Comparison of ENCODE assay signal across 17 mouse cellular contexts in the genomic region with DNA sequence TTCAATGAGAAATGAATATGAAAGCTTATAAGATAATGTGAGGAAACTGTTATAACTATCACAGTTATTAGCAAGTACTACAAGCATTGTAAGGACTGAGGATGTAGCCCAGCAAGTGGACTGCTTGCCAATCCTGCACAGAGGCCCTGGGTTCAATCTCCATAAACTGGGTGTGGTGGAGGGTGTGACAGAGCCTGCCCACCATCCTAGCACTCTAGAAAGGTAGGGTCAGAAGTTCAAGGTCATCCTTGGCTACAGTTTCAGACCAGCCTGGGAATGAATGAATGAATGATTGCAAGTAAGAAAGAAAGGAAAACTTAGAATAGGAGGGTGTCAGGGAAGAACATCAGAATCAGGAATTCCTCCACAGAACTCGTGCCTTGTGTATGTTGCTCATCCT. TPM values are rescaled to one million over a fixed set of nuclear protein-coding genes. Genes with fewer than 3 reads are reported as not detected.
DNase-seq lines count a peak whose midpoint lies in the region; ATAC-seq and TF ChIP-seq lines count a peak whose summit lies in the region.
"Had no signal": no experiment of that assay in that cellular context is flagged by ENCODE, and none has a peak within 500 bp of the region (broad histone marks: within the 10 kb centered on the region; RNA-seq: fewer than 3 reads in every experiment).

No protein-coding gene starts in this region.

- H3K27me3 ChIP-seq in heart, embryonic 14.5 days (ENCODE audit: control insufficient read depth, insufficient read depth, low read length) = no peaks in the 10 kb centered on the region
- peaks cover 25% of the 10 kb centered on the region for H3K27me3 ChIP-seq in liver, embryonic 15.5 days
- H3K27me3 ChIP-seq: embryonic facial prominence, embryonic 13.5 days; lung, embryonic 15.5 days; Patski had no signal

- H3K4me2 ChIP-seq in heart, embryonic 14.5 days (ENCODE audit: low read length) = peak overlapping the region; percentile 95
- H3K4me2 ChIP-seq in liver, embryonic 15.5 days = peak overlapping the region; percentile 90; the same call in 1 of the 2 replicates
- H3K4me2 ChIP-seq: neural tube, embryonic 13.5 days had no signal

- H3K4me1 ChIP-seq in heart, embryonic 14.5 days (ENCODE audit: control insufficient read depth in 2 of 2, insufficient read depth in 2 of 2, low read length in 2 of 2) = peaks cover 51 to 65% of the 10 kb centered on the region in 2 experiments
- H3K4me1 ChIP-seq in ES-E14 (ENCODE audit: control insufficient read depth in 2 of 2, insufficient read depth in 2 of 2, low read length in 2 of 2, poor library complexity in 1 of 2) = peaks cover 17 to 24% of the 10 kb centered on the region in 2 experiments
- peaks cover 27% of the 10 kb centered on the region for H3K4me1 ChIP-seq in embryonic fibroblast, embryonic 13.5 days (ENCODE audit: control insufficient read depth, insufficient read depth, low read length)
- peaks cover 71% of the 10 kb centered on the region for H3K4me1 ChIP-seq in liver, embryonic 15.5 days (replicated peaks)

- DNase-seq in heart, adult 18-20 months = no peak
- DNase-seq in ES-E14 (ENCODE audit: low read depth, low spot score) = no peak
- DNase-seq in kidney, postnatal 25 days = no peak
- DNase-seq in cerebellum, adult 18-20 months = no peak
- no peak for DNase-seq in layer of hippocampus, postnatal 10 days (ENCODE audit: low spot score in 2 of 2)
- DNase-seq: cerebellum, adult 2 months had no signal

- in situ Hi-C loops in ES-E14 (cut with MboI; ENCODE audit: low sequenced_read_pairs in 2 of 2, unreplicated experiment in 2 of 2) = no loop called here

- TF ChIP-seq CTCF in embryonic fibroblast, embryonic 13.5 days (IDR thresholded peaks at IDR 0.05; ENCODE audit: borderline replicate concordance, insufficient read depth, low read length) = no peak

- peak overlapping the region; percentile 100 for H3K9ac ChIP-seq in heart, embryonic 14.5 days (ENCODE audit: low read length)
- no peak overlapping the region; the same call in 1 of the 2 replicates for H3K9ac ChIP-seq in ES-E14 (ENCODE audit: insufficient read depth, low read depth, low read length, poor library complexity, severe bottlenecking)
- no peak overlapping the region for H3K9ac ChIP-seq in liver, embryonic 15.5 days
- H3K9ac ChIP-seq: lung, embryonic 15.5 days; neural tube, embryonic 13.5 days had no signal

- peak overlapping the region; percentile 81 to 100; a peak in 3 of 4 replicates for H3K4me3 ChIP-seq in heart, embryonic 14.5 days (ENCODE audit: control insufficient read depth in 1 of 2, insufficient read depth in 1 of 2, low read depth in 1 of 2, low read length in 2 of 2)
- peak overlapping the region; percentile 80 to 97; a peak in 3 of 4 replicates for H3K4me3 ChIP-seq in ES-E14 (ENCODE audit: insufficient read depth in 1 of 2, low read depth in 1 of 2, low read length in 2 of 2, poor library complexity in 1 of 2, severe bottlenecking in 1 of 2)
- peak overlapping the region; percentile 92 for H3K4me3 ChIP-seq in embryonic fibroblast, embryonic 13.5 days (ENCODE audit: insufficient read depth, low read length)
- no peak overlapping the region for H3K4me3 ChIP-seq in liver, embryonic 15.5 days (replicated peaks)
- H3K4me3 ChIP-seq: neural tube, embryonic 13.5 days had no signal

- peaks cover 13% of the 10 kb centered on the region for H3K36me3 ChIP-seq in heart, embryonic 14.5 days (ENCODE audit: control insufficient read depth, insufficient read depth, low read length)
- no peaks in the 10 kb centered on the region; the same call in 1 of the 2 replicates for H3K36me3 ChIP-seq in ES-E14 (ENCODE audit: control insufficient read depth, insufficient read depth, low read length, poor library complexity, severe bottlenecking)
- H3K36me3 ChIP-seq in liver, embryonic 15.5 days (replicated peaks) = no peaks in the 10 kb centered on the region
- H3K36me3 ChIP-seq: embryonic facial prominence, embryonic 13.5 days; lung, embryonic 15.5 days; neural tube, embryonic 13.5 days had no signal

- no peak for TF ChIP-seq POLR2A in embryonic fibroblast, embryonic 13.5 days (IDR thresholded peaks at IDR 0.05; ENCODE audit: low read depth, low read length)

- ATAC-seq in heart, embryonic 14.5 days (ENCODE audit: insufficient number of reproducible peaks, insufficient read depth, low FRiP score, low read depth) = no peak
- ATAC-seq in liver, embryonic 15.5 days (ENCODE audit: insufficient read depth) = no peak
- ATAC-seq: CD4-positive, CD25-positive, alpha-beta regulatory T cell, adult 4 months; hindbrain, postnatal 0 days; Patski had no signal

- peak overlapping the region; percentile 62 to 98; a peak in 3 of 4 replicates for H3K27ac ChIP-seq in heart, embryonic 14.5 days (replicated peaks in 1 of 2; ENCODE audit: control insufficient read depth in 1 of 2, insufficient read depth in 1 of 2, low read depth in 2 of 2, low read length in 2 of 2)
- peak overlapping the region; percentile 48; the same call in 1 of the 2 replicates for H3K27ac ChIP-seq in ES-E14 (ENCODE audit: insufficient read depth, low read depth, low read length, poor library complexity, severe bottlenecking)
- H3K27ac ChIP-seq in embryonic fibroblast, embryonic 13.5 days (ENCODE audit: insufficient read depth, low read length) = no peak overlapping the region
- H3K27ac ChIP-seq in liver, embryonic 15.5 days (replicated peaks) = peak overlapping the region; percentile 83; the same call in 1 of the 2 replicates
- H3K27ac ChIP-seq: embryonic facial prominence, embryonic 13.5 days; forebrain, embryonic 10.5 days; hindbrain, postnatal 0 days; lung, embryonic 15.5 days; neural tube, embryonic 13.5 days had no signal

- H3K9me3 ChIP-seq in heart, embryonic 14.5 days (ENCODE audit: control insufficient read depth, low read length) = no peaks in the 10 kb centered on the region
- no peaks in the 10 kb centered on the region for H3K9me3 ChIP-seq in ES-E14 (ENCODE audit: control insufficient read depth, insufficient read depth, low read depth, low read length)
- H3K9me3 ChIP-seq in liver, embryonic 15.5 days (replicated peaks) = no peaks in the 10 kb centered on the region
- H3K9me3 ChIP-seq: embryonic facial prominence, embryonic 13.5 days; forebrain, embryonic 10.5 days; lung, embryonic 15.5 days; megakaryocyte, embryonic 14.5 days; neural tube, embryonic 13.5 days had no signal

- WGBS in heart, embryonic 14.5 days = 29% methylated on average over 1 of the region's 1 CpGs
- WGBS in liver, embryonic 15.5 days (ENCODE audit: insufficient replicate concordance) = 47% methylated on average over 1 of the region's 1 CpGs

TF ChIP-seq in ES-E14, 5 proteins besides CTCF, POLR2A, EP300 and RAD21:
- TF ChIP-seq ZC3H11A (IDR thresholded peaks at IDR 0.05; ENCODE audit: borderline replicate concordance, low read depth, low read length) = no peak
- no peak for TF ChIP-seq HCFC1 (IDR thresholded peaks at IDR 0.05; ENCODE audit: borderline replicate concordance, insufficient read depth, low read length)
- no peak for TF ChIP-seq CHD2 (IDR thresholded peaks at IDR 0.05; ENCODE audit: low read depth, low read length)
TF ChIP-seq in ES-E14: peak in this region for 0.

RNA-seq across cellular contexts. Expression of a gene that starts 2.8 kb away (rescaled TPM):
- 76.2 and 77.2 TPM in 2 replicates for polyA plus RNA-seq in heart, embryonic 14.5 days (2014; fragmentation: Nextera tagmentation; extraction: Ambion mirVana)
- 10 to 100 TPM; 30.8 to 37.3 TPM for total RNA-seq in heart, adult 18-20 months (2021)
- 69.0 and 80.8 TPM in 2 replicates for total RNA-seq in ES-E14 (2012; rRNA removed)
- polyA plus RNA-seq in embryonic fibroblast, embryonic 13.5 days (2011; ENCODE audit: insufficient read length, low read depth, missing spikeins) = 161 and 346 TPM in 2 replicates
- 15.9 and 19.1 TPM in 2 replicates for polyA plus RNA-seq in liver, embryonic 15.5 days (2015; fragmentation: Nextera tagmentation; extraction: Ambion mirVana)
- total RNA-seq in layer of hippocampus, postnatal 10 days (2021) = 1 to 10 TPM; 6.7 to 7.5 TPM

RNA-seq across cellular contexts. Expression of a gene that starts 23.9 kb away (rescaled TPM):
- polyA plus RNA-seq in heart, embryonic 14.5 days (2014; fragmentation: Nextera tagmentation; extraction: Ambion mirVana) = 8.1 and 9.1 TPM in 2 replicates
- 10 to 100 TPM in 1 of 2 experiments, 1 to 10 TPM in 1; 8.9 to 10.3 TPM for total RNA-seq in heart, adult 18-20 months (2021)
- 2.7 and 5.9 TPM in 2 replicates for total RNA-seq in ES-E14 (2012; rRNA removed)
- 25.0 and 27.6 TPM in 2 replicates for polyA plus RNA-seq in embryonic fibroblast, embryonic 13.5 days (2011; ENCODE audit: insufficient read length, low read depth, missing spikeins)
- polyA plus RNA-seq in liver, embryonic 15.5 days (2015; fragmentation: Nextera tagmentation; extraction: Ambion mirVana) = 6.0 and 6.6 TPM in 2 replicates
- 10 to 100 TPM; 36.5 to 45.0 TPM for total RNA-seq in layer of hippocampus, postnatal 10 days (2021)
- polyA plus RNA-seq: CD4-positive, CD25-positive, alpha-beta regulatory T cell, adult 4 months had no signal

RNA-seq across cellular contexts. Expression of a gene that starts 53.4 kb away (rescaled TPM):
- polyA plus RNA-seq in heart, embryonic 14.5 days (2014; fragmentation: Nextera tagmentation; extraction: Ambion mirVana) = 0.11 and 0.24 TPM in 2 replicates
- total RNA-seq in heart, adult 18-20 months (2021) = not detected
- 0.40 and 0.48 TPM in 2 replicates for total RNA-seq in ES-E14 (2012; rRNA removed)
- polyA plus RNA-seq in embryonic fibroblast, embryonic 13.5 days (2011; ENCODE audit: insufficient read length, low read depth, missing spikeins) = 0.40 TPM in 1 of 2 replicates, not detected in the other
- 0.86 and 1.0 TPM in 2 replicates for polyA plus RNA-seq in liver, embryonic 15.5 days (2015; fragmentation: Nextera tagmentation; extraction: Ambion mirVana)
- 1 to 10 TPM in 1 of 2 experiments, under 1 TPM in 1; 0.89 to 1.0 TPM for total RNA-seq in layer of hippocampus, postnatal 10 days (2021)
- polyA plus RNA-seq: CD4-positive, CD25-positive, alpha-beta regulatory T cell, adult 4 months; Patski had no signal
